Mouse (Mus musculus) heart, postnatal 25 days (tissue): ENCODE results near the gene Clic1. TPM values are rescaled to one million over a fixed set of nuclear protein-coding genes. Genes with fewer than 3 reads are reported as not detected.
"Not testable (repeated sequence)": the region's sequence is repeated elsewhere in the genome, so short reads cannot be mapped to it uniquely, and the experiment has no call there.

ENCODE experiments used
- DNase-seq: peaks from one replicate; pipeline ENCODE4 v3.0.0; 2022; ENCODE audit warnings: low spot score
- intact Hi-C: fragments of 180-260 bp; cut with DNase I; formaldehyde crosslinking; loops from one replicate; pipeline ENCODE4 v1.15.1; 2025
- total RNA-seq, 2 experiments: library from RNA; stranded (reverse); gene quantifications; 2 replicates each; pipeline ENCODE4 v1.2.3; 2021

The Clic1 gene
- total RNA-seq: 10 to 100 TPM; 40.0 to 46.1 TPM

DNA sequence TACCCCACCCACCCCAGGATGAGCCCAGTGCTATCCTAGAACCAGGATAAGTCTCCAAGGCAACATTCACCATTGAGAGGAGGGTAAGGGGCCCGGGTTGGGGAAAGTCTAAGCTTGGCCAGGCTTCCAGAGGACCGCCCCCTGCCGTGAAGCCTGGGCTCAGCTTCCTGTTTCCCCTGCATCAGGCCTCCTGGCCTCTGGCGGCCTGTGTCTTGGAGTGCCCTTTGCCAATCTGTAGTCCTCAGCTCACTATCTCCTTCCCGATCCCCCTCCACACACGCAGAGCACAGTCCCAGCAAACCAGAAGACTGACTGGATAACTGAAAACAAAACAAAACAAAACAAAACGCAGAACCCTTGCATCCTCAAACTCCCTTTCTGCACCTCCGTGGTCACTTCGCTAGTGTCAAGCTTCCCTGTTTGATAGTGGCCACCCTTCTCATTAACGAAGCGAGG lies at the start of gene Clic1:
Gene Clic1 (plus strand): TSS at position 406 of the 456 bp plus-strand sequence.
- intact Hi-C loops: no loop called here
- no peak for DNase-seq

DNA sequence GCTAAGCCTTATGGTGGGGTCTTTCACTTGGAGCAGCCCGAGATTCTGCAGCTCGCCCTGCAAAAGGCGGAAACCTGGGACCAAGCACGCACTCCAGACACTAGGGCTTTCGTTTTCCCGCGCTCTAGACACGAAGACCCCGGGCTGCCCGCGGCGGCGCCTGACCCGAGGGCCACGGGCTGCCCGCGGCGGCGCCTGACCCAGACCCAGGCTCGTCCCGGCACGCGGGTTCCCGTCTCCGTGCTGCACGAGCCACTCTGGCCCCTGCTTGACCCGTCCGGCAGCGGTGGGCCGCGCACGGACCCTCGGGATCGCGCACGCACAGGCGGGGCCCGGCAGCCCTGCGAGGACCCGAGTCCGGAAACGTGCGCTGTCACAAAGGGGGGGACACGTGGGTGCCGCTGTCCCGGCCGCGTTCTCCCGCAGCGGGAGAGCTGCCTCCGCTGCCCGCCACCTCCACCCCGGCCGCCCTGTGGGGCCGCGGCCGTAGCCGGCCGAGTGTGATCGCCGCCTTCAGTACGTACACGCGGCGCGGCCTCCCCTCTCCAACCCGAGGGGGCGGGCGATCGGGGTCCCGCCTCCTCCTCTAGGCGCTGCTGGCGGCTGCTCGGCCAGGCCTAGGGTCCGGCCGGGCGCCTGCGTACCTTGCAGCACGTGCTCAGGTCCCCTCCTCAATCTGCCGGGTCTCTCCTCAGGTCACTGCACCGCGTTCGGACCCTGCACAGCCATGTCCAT lies 48.9 kb upstream of the Clic1 start, which contains the start of gene Vars:
Gene Vars (plus strand): TSS at position 271 of the 735 bp plus-strand sequence.
- intact Hi-C loops: loop anchor here (5.0 kb wide), 1 partner anchor 236 kb away; the partner anchor contains the start of gene Nfkbil1

DNA sequence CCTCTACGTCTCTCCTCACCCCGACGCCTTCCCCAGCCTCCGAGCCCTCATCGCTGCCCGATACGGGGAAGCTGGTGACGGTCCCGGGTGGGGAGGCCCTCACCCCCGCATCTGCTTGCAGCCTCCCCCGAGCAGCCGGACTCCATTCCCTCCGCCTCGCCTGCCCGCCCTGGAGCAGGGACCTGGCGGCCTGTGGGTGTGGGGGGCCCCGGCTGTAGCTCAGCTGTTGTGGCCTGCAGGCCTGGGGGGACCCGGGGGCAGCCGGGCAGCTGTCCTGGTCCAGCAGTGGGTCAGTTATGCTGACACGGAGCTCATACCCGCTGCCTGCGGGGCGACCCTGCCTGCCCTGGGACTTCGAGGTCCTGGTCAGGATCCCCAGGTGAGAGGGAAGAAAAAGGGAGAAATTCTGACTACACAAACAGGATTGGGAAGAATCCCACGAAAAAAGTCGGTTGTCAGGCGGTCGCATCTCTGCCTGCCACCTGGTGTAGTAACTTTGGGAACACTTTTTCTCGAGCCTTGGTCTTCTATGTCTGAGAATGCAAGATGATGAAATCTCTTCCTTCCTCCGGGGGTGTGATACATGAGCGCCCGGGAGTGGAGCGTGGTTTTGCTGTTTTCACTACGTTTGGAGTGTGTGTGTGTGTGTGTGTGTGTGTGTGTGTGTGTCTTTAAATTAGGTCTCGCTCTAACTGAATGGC lies 48.2 kb upstream of the Clic1 start:
- no peak for DNase-seq

More for the DNA sequence above, 48.9 kb upstream of the Clic1 start, which contains the start of gene Vars:
- DNase-seq: peak; percentile 81

DNA sequence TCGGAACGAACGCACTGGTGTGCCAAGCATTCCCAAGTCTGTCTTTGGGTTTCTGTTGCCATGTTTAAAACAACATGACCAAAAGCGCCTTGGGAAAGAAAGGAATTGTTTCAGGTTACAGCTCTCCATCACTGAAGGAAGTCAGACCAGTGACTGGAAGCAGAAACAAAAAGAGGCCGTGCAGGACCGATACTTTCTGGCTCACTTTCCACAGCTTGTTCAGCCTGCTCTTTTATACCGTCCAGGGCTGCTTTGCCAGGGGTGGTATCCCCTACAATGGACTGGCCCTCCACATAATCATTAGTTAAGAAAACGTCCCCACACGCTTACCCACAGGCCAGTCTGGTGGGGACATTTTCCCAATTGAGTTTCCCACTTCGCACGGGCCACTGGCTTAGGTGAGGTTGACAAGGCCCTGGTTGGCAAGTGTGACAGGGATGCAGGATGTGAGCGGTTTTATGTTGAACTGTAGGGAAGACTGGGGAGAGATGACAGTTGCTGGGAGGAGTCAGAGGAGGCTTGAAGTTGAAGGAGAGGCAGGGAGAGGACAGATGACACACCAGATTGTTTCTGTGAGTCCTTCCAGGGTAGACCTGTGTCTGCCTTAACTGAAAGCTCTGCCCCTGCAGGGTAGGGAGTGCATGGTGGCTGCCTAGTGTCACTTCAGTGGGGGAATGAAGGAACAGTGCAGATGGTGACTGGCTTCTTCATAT lies 47.5 kb upstream of the Clic1 start:
- DNase-seq: no peak
- intact Hi-C loops: loop anchor here (5.0 kb wide), 1 partner anchor 235 kb away; the partner anchor contains the start of gene Nfkbil1

More for the DNA sequence above, 48.2 kb upstream of the Clic1 start:
- intact Hi-C loops: loop anchor here (5.0 kb wide), 1 partner anchor 236 kb away; the partner anchor contains the start of gene Nfkbil1

DNA sequence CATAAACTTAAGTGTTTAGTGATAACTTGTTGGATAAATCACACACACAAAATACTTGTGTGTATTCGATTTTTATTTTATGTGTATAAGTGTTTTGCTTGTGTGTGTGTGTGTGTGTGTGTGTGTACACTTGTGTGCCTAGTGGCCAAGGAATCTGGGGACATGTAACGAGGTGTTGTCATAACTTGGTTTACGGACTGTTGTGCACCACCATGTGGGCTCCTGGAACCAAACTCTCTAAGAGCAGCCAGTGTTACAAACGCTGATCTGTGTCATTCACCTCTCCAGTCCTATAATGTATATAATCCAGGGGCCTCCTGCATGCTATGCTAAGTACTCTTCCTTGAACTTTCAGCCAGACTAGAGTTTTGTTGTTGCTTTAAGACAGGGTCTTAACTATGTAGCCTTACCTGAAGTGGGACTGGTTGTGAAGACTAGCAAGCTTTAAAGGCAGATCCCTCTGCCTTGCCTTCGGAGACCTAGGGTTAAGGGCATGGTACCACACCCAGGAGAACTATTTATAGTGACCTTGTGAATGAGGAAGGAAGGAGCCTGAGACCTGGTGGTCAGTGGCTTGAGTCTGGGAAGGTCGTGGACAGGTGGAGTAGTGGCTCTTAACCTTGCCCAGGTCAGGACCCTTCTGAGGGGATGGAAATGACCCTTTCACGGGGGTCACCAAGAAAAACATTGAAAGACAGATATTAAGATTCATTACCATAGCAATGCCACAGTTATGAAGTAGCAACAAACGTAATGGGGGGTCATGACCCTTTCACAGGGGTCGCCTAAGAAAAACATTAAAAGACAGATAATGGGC lies 46.5 kb upstream of the Clic1 start:
- intact Hi-C loops: loop anchor here (5.0 kb wide), 1 partner anchor 234 kb away; the partner anchor contains the start of gene Nfkbil1
- no peak for DNase-seq

DNA sequence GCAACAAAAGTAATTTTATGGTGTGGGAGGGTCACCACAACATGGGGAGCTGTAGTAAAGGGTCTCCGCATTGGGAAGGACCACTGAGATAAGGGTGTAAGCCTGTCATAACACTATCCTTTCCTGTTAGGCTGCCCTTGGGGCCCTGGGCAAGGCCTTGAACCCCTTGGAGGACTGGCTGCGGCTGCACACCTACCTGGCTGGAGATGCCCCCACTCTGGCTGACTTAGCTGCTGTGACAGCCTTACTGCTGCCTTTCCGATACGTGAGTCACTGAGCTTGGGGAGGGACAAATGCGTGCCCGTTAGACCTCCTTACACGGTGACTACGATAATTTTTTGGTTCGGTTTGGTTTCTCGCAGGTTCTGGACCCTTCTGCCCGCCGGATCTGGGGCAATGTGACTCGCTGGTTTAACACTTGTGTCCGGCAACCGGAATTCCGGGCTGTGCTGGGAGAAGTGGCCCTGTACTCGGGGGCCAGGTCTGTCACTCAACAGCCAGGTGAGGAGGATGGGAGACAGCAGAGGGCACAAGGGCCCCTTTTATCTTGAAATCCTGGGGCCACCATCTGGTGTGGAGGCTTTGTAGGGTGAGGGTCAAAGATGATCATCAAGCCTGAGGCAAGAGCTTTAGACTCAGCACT lies 45.6 kb upstream of the Clic1 start:
- DNase-seq: no peak
- intact Hi-C loops: loop anchor here (5.0 kb wide), 1 partner anchor 233 kb away; the partner anchor contains the start of gene Nfkbil1

DNA sequence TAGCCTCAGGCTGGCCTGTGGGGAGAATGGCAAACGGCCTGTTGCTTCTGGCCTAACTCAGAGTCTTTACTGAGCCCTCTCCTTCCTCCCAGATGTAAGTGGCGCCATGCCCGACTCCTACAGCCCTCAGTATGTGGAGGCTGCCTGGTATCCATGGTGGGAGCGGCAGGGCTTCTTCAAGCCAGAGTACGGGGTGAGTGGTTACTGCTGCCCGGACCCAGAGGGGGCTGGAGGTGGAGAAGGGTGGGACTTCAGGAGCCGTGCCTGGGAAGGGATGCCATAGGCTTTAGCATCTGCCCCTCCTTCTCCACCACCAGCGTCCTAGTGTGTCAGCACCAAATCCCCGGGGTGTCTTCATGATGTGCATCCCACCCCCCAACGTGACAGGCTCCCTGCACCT lies 44.6 kb upstream of the Clic1 start:
- intact Hi-C loops: no loop called here
- no peak for DNase-seq

DNA sequence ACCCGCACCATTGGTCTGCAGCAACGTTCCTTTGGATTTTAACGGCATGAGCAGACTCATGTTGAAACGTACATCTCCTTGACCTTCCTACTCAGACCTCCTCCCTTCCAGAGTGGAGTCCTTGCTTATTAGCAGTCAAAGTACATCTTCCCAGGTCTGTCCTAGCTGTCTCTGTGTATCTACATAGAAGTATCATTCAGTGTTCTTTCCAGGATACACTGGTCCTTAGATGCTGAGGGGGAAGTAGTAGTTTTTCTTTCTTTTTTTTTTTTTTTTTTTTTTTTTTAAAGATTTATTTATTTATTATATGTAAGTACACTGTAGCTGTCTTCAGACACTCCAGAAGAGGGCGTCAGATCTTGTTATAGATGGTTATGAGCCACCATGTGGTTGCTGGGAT lies 43.9 kb upstream of the Clic1 start:
- DNase-seq, intact Hi-C loops: not testable (repeated sequence)

DNA sequence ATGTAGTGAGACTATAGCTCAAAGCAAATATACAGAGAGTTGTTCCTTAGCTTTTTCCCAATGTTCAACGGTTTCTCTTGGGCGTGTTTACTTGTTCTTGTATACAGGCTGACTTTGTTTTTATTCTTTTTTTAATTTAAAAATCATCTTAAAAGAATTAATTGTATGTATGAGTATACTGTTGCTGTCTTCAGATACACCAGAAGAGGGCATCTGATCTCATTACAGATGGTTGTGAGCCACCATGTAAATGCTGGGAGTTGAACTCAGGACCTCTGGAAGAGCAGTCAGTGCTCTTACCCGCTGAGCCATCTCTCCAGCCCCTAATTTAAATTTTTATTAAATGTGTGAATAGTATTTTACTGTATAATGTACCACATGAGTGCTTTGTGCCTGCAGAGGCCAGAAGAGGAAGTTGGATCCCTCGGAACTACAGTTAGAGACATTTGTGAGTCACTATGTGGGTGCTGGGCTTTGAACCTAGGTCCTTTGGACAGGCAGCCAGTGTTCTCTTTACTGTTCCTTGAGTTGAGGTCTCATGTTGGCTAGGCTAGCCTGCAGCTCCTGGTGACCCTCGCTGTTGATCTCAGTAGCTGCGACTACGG lies 42.3 kb upstream of the Clic1 start:
- intact Hi-C loops: no loop called here
- no peak for DNase-seq

DNA sequence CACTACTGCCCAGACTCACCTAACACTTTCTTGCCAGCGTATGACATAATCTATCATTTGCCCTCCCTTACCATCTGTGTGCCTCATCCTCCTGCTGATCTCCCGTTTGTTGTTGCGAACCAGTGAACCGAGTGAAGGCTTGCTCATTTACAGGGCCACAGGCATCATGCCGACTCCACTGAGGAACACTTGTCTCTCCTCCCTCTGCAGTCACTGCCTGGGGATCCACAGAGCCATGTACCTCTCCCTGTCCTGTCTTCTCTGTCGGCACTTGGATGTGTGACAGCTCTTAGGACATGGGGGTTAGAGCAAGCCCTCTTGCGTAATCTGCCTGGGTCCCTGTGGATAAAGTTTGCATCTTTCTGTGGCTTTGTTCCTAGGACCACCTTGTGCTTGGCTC lies 40.2 kb upstream of the Clic1 start:
- DNase-seq: no peak
- intact Hi-C loops: no loop called here

DNA sequence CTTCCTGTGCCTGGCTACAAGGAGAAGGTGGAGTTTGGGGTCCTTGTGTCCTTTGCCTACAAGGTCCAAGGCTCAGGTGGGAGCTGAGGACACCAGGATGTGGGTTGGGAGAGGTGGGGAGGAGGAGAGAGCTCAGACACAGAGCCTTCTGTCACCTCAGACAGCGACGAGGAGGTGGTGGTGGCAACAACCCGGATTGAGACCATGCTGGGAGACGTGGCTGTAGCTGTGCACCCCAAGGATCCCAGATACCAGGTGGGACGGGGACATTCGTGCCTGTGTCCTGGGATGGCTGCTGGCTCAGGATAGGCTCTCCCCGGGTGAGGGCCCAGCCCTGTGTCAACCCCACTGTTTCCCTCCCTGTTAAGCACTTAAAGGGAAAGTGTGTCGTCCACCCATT lies 38.3 kb upstream of the Clic1 start:
- DNase-seq: no peak
- intact Hi-C loops: no loop called here

DNA sequence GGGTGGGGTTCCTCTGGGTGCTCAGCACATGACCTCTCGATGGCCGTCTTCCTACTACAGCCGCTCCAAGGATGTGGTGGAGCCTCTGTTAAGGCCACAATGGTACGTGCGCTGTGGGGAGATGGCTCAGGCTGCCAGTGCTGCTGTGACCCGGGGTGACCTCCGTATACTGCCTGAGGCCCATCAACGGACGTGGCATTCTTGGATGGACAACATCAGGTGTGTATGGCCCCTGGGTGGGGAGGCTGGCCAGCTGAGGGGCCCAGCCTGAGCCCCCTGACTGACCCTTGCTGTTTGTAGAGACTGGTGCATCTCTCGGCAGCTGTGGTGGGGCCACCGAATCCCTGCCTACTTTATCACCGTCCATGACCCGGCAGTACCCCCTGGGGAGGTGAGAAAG lies 37.3 kb upstream of the Clic1 start:
- intact Hi-C loops: no loop called here
- DNase-seq: no peak

DNA sequence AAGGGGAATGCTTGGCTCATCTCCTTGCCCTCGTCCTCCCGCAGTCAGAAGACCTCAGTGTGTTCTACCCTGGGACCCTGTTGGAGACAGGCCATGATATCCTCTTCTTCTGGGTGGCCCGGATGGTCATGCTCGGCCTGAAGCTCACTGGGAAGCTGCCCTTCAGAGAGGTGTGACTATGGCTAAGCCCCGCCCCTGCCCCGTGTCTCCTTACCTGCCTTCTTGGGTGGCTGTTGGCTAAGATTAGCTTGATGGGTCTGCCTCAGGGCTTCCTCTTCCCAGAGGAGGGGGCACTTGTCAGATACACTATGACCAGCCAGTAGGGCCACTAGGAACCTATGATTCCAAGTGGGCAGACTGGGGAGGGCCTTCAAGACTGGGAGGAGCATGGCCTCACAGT lies 36.5 kb upstream of the Clic1 start:
- DNase-seq: no peak
- intact Hi-C loops: no loop called here

DNA sequence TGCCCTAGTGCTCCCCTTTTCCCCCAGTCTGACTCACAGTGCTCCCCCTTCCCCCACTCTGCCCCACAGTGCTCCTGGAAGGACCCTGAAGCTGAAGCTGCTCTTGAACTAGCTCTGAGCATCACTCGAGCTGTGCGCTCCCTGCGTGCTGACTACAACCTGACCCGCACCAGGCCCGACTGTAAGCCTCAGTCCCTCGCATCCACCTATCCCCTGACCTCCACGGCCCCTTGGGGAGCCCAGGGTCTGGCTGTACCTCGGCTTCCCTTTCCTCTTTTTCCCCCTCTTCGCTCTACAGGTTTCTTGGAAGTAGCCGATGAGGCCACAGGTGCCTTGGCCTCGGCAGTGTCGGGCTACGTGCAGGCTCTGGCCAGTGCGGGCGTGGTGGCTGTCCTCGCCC lies 34.5 kb upstream of the Clic1 start:
- intact Hi-C loops: no loop called here

DNA sequence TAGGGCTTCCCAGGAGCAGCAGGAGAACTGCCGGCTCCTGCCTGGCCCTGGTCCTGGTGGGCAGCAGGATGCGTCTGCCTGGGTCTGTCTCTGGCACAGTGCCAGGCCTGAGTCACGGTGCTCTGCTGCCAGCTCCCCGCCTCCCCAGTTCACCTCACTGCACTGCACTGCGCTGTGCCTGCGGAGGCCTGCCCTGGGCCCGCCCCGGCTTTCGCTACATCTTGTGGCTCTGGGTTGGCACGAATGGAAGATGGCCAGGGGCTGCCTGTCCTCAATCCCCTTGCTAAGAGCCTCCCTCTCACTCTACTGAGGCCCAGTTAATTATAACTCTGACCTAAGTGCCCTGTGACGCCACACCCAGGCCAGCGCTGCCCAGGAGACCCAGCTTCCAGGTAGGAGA lies 33.4 kb upstream of the Clic1 start, which contains the start of gene Vwa7:
Gene Vwa7 (plus strand): TSS at position 204 of the 400 bp plus-strand sequence.
- intact Hi-C loops: no loop called here

More for the DNA sequence above, 34.5 kb upstream of the Clic1 start:
- no peak for DNase-seq

DNA sequence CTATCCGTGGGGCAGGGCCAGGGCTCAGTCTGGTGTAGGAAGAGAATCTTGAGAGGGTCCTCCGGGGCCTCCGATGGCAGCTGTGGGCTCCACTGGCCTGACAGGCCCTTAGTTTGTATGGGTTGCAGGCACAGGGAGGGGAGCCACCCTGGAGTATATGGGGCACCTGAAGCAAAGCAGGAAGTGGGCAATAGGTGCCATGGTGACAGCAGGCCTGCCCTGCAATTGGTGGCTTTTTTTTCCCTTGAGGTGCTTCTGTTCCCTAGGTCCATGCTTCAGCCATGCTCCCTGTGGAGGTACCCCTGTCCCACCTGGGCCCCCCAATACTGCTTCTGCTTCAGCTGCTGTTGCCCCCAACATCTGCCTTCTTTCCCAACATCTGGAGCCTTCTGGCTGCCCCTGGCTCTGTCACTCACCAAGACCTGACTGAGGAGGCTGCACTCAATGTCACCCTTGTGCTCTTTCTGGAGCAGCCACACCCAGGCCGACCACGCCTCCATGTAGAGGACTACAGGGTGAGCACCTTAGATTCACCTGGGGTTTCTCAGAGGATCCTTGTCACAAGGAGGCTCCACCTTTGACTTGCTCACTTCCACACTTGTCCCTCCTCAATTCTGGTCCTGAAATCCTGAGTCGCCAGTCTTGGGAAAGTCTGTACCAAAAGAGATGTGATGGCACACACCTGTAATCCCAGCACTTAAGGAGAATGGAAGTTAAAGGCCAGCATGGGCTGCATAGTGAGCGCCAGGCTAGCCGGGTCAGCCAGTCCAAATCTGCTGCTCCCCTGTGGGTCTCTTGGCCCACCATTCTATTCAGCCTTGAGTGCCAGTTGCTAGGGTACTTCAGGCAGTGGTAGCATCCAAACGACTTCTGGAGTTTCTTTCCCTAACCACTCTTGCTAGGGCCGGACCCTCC lies 32.7 kb upstream of the Clic1 start:
- no peak for DNase-seq
- intact Hi-C loops: no loop called here

More for the DNA sequence above, 33.4 kb upstream of the Clic1 start, which contains the start of gene Vwa7:
- DNase-seq: no peak

DNA sequence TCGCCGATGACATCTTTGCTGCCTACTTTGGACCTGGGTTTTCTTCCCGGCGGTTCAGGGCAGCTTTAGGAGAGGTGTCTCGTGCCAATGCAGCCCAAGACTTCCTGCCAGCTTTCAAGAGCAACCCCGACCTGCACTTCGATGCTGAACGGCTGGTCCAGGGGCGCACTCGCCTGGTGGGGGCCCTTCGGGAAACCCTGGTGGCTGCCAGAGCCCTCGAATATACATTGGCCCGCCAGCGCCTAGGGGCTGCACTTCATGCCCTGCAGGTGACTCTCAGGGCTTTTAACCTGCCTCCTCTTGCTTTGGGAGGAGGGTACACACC lies 32.1 kb upstream of the Clic1 start:
- no peak for DNase-seq
- intact Hi-C loops: no loop called here
